Mouse (Mus musculus) ovary, postnatal 14 days (tissue): ENCODE results near the gene Gm12184.
"Not testable (repeated sequence)": the region's sequence is repeated elsewhere in the genome, so short reads cannot be mapped to it uniquely, and the experiment has no call there.

Experiments
- DNase-seq: peaks from one replicate; pipeline ENCODE4 v3.0.0; 2022; ENCODE audit warnings: low spot score

Gene Gm12184

GRCm38 (mm10) chr11:48799921-48800701 is 26.3 kb downstream of the Gm12184 start, which contains the start of gene Rack1:
Gene Rack1, plus strand, starts transcription at chr11:48800332.
- peak; percentile 84 for DNase-seq

- DNase-seq = no peak
Observed at GRCm38 (mm10) chr11:48798984-48799920, 27.2 kb downstream of the Gm12184 start.

- no peak for DNase-seq
Observed at GRCm38 (mm10) chr11:48798308-48798707, 28.1 kb downstream of the Gm12184 start.

- no peak for DNase-seq
Observed at GRCm38 (mm10) chr11:48797287-48797686, 29.2 kb downstream of the Gm12184 start.

- DNase-seq = no peak
Observed at GRCm38 (mm10) chr11:48796290-48796689, 30.2 kb downstream of the Gm12184 start.

GRCm38 (mm10) chr11:48795221-48795620 is 31.2 kb downstream of the Gm12184 start:
- no peak for DNase-seq

GRCm38 (mm10) chr11:48793184-48793583 is 33.3 kb downstream of the Gm12184 start:
- no peak for DNase-seq

- not testable (repeated sequence) for DNase-seq
Observed at GRCm38 (mm10) chr11:48791894-48792293, 34.6 kb downstream of the Gm12184 start.

GRCm38 (mm10) chr11:48790946-48791345 is 35.5 kb downstream of the Gm12184 start:
- no peak for DNase-seq

GRCm38 (mm10) chr11:48789973-48790823 is 36.3 kb downstream of the Gm12184 start:
- peak; percentile 80 for DNase-seq

GRCm38 (mm10) chr11:48789215-48789614 is 37.2 kb downstream of the Gm12184 start:
- no peak for DNase-seq

GRCm38 (mm10) chr11:48788311-48789089 is 38.0 kb downstream of the Gm12184 start:
- peak; percentile 56 for DNase-seq

GRCm38 (mm10) chr11:48787455-48788211 is 38.8 kb downstream of the Gm12184 start:
- DNase-seq = no peak

GRCm38 (mm10) chr11:48782243-48782642 is 44.2 kb downstream of the Gm12184 start:
- DNase-seq = no peak

- no peak for DNase-seq
Observed at GRCm38 (mm10) chr11:48779450-48779849, 47.0 kb downstream of the Gm12184 start.

GRCm38 (mm10) chr11:48777303-48777702 is 49.2 kb downstream of the Gm12184 start:
- no peak for DNase-seq

- no peak for DNase-seq
Observed at GRCm38 (mm10) chr11:48776664-48777063, 49.8 kb downstream of the Gm12184 start.

- DNase-seq = peak; percentile 54
Observed at GRCm38 (mm10) chr11:48775483-48775882, 51.0 kb downstream of the Gm12184 start.
